Mouse (Mus musculus): Measurements from ENCODE around the gene Chchd6. TPM values are rescaled to one million over a fixed set of nuclear protein-coding genes. Genes with fewer than 3 reads are reported as not detected.

Gene Chchd6
- polyA plus RNA-seq, 1 experiment: 60.1 TPM

GRCm38 (mm10) chr6:89496916-89497315 is 98.5 kb downstream of the Chchd6 start:
- DNase-seq: no peak
- TF ChIP-seq POLR2A (IDR thresholded peaks at IDR 0.05; ENCODE audit: borderline replicate concordance, extremely low read depth, low read depth, low read length): no peak
- TF ChIP-seq CTCF (IDR thresholded peaks at IDR 0.05; ENCODE audit: insufficient read depth, low read length): no peak
- 90% methylated on average over 1 of the region's 1 CpGs for WGBS
- Histone ChIP-seq H3K4me3 (replicated peaks; ENCODE audit: extremely low read depth, low read depth, low read length) (no peak overlapping the region), H3K4me1 (ENCODE audit: control insufficient read depth, insufficient read depth, low read length) (peaks cover 2% of the 10 kb centered on the region; the same call in 1 of the 2 replicates)

DNA sequence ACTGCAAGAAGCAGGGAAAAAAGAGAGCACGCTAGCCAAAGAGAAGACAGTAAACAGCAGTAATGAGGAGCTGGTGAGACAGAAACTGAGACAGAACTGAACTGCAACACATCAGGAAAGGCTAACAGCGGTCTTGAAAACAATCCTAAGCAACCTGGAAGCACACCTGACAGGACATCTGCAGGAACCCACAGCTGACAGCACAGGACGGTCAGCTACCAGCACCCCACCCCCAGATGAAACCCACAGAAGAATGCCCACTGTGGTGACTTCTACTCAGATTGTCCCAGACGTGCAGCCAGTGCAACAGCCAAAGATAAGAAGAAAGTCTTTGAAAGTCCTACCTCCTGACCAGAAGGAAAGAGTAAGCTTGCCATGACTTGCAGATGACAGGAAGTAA is 103.1 kb downstream of the Chchd6 start:
- Histone ChIP-seq H3K4me3 (replicated peaks; ENCODE audit: extremely low read depth, low read depth, low read length) (no peak overlapping the region), H3K4me1 (ENCODE audit: control insufficient read depth, insufficient read depth, low read length) (no peaks in the 10 kb centered on the region; the same call in 1 of the 2 replicates)
- no peak for DNase-seq
- TF ChIP-seq CTCF (IDR thresholded peaks at IDR 0.05; ENCODE audit: insufficient read depth, low read length) (no peak), POLR2A (IDR thresholded peaks at IDR 0.05; ENCODE audit: borderline replicate concordance, extremely low read depth, low read depth, low read length) (no peak)
- WGBS: 76% methylated on average over 4 of the region's 4 CpGs

DNA sequence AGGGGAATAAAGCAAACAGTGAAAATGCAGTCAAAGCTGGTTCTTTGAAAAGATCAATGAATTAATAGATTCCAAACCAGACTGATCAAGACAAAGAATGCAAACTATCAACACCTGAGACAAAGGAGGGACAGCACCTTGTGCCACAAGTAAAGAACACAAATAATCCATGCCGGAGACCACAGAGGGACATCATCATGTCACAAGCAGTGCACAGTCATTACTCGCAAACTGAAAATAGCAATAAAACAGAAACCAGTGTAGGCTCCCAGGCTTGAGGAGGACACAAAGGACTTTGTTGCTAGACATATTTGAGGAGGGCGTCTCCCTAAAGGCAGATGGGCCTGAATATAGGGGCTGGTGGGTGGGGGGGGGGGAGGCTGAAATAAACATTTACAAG is 105.1 kb downstream of the Chchd6 start:
- Histone ChIP-seq H3K4me3 (replicated peaks; ENCODE audit: extremely low read depth, low read depth, low read length) (no peak overlapping the region), H3K4me1 (ENCODE audit: control insufficient read depth, insufficient read depth, low read length) (no peaks in the 10 kb centered on the region; the same call in 1 of the 2 replicates)
- DNase-seq: no peak
- no peak for TF ChIP-seq POLR2A (IDR thresholded peaks at IDR 0.05; ENCODE audit: borderline replicate concordance, extremely low read depth, low read depth, low read length)
- no peak for TF ChIP-seq CTCF (IDR thresholded peaks at IDR 0.05; ENCODE audit: insufficient read depth, low read length)
- 91% methylated on average over 3 of the region's 3 CpGs for WGBS

GRCm38 (mm10) chr6:89489533-89489932 is 105.9 kb downstream of the Chchd6 start:
- TF ChIP-seq POLR2A (IDR thresholded peaks at IDR 0.05; ENCODE audit: borderline replicate concordance, extremely low read depth, low read depth, low read length): no peak
- no peak for DNase-seq
- 74% methylated on average over 1 of the region's 1 CpGs for WGBS
- Histone ChIP-seq H3K4me3 (replicated peaks; ENCODE audit: extremely low read depth, low read depth, low read length) (no peak overlapping the region), H3K4me1 (ENCODE audit: control insufficient read depth, insufficient read depth, low read length) (no peaks in the 10 kb centered on the region; the same call in 1 of the 2 replicates)

GRCm38 (mm10) chr6:89486055-89486454 is 109.4 kb downstream of the Chchd6 start:
- no peak for DNase-seq
- WGBS: 30% methylated on average over 4 of the region's 4 CpGs
- no peak for TF ChIP-seq POLR2A (IDR thresholded peaks at IDR 0.05; ENCODE audit: borderline replicate concordance, extremely low read depth, low read depth, low read length)
- TF ChIP-seq CTCF (IDR thresholded peaks at IDR 0.05; ENCODE audit: insufficient read depth, low read length): no peak

DNA sequence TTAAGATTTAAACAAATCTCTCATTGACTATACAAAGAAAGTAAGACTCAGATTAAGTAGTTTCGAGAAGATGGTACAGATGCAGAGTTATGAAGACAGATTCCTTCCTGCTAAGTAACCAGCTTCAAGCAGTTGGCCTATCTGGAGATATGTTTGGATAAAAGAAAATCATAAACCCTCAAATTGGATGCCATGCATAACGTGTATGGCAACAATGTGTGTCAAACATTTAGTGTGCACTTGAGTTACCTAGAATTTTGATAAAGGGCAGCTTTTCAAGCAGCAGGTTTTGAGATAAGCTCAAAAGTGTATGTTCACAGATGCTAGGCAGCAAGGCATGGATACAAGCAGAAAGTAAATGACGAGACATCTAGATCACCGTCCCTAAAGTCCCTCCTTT is 114.3 kb downstream of the Chchd6 start:
- H3K4me3 ChIP-seq (replicated peaks; ENCODE audit: extremely low read depth, low read depth, low read length): no peak overlapping the region
- no peak for TF ChIP-seq POLR2A (IDR thresholded peaks at IDR 0.05; ENCODE audit: borderline replicate concordance, extremely low read depth, low read depth, low read length)
- no peak for TF ChIP-seq CTCF (IDR thresholded peaks at IDR 0.05; ENCODE audit: insufficient read depth, low read length)
- no peak for DNase-seq
- WGBS: 75% methylated on average over 4 of the region's 4 CpGs
- H3K4me1 ChIP-seq (ENCODE audit: control insufficient read depth, insufficient read depth, low read length): no peaks in the 10 kb centered on the region

More at GRCm38 (mm10) chr6:89486055-89486454, 109.4 kb downstream of the Chchd6 start:
- no peaks in the 10 kb centered on the region for H3K4me1 ChIP-seq (ENCODE audit: control insufficient read depth, insufficient read depth, low read length)
- H3K4me3 ChIP-seq (replicated peaks; ENCODE audit: extremely low read depth, low read depth, low read length): no peak overlapping the region

DNA sequence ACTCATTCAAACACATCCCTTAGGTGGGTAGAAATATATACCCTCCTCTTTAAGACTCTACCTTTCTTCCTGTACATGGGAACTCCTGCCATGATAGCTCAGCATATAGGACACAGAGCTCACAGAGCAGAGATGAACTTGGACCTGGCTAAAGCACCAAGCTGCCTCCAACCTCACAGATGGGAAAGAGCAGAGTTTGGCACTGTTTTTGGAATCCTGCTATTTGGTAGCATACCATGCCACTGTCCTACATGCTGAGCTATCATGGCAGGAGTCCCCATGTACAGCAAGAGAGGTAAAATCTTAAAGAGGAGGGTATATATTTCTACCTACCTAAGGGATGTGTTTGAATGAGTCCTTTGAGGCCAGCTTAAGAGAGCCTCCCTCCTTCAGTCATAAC is 127.5 kb downstream of the Chchd6 start:
- DNase-seq: no peak
- Histone ChIP-seq H3K4me1 (ENCODE audit: control insufficient read depth, insufficient read depth, low read length) (peaks cover 2% of the 10 kb centered on the region; the same call in 1 of the 2 replicates), H3K4me3 (replicated peaks; ENCODE audit: extremely low read depth, low read depth, low read length) (no peak overlapping the region)
- no peak for TF ChIP-seq CTCF (IDR thresholded peaks at IDR 0.05; ENCODE audit: insufficient read depth, low read length)
- TF ChIP-seq POLR2A (IDR thresholded peaks at IDR 0.05; ENCODE audit: borderline replicate concordance, extremely low read depth, low read depth, low read length): no peak

DNA sequence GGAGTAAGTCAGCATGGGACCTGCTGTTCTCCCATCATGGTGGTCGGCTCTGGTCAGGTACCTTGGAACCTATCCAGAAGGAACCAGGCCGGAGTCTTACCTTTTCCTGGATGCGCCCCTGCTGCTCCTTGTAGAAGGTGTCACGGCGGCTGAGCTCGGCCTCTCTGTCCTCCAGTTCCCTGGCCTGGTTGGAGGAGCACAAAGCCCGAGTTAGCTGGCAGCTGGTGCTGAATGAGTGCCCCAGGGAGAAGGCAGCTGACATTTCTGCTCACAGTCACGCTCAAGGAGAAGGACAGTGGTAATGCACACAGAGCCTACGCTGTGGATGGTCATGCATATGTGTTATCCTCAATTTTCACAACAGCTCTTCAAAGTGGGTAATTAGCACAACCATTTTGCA is 128.2 kb downstream of the Chchd6 start:
- WGBS: 90% methylated on average over 9 of the region's 9 CpGs
- no peak for DNase-seq
- TF ChIP-seq POLR2A (IDR thresholded peaks at IDR 0.05; ENCODE audit: borderline replicate concordance, extremely low read depth, low read depth, low read length): no peak
- TF ChIP-seq CTCF (IDR thresholded peaks at IDR 0.05; ENCODE audit: insufficient read depth, low read length): no peak

GRCm38 (mm10) chr6:89466875-89467274 is 128.6 kb downstream of the Chchd6 start:
- Histone ChIP-seq H3K4me3 (replicated peaks; ENCODE audit: extremely low read depth, low read depth, low read length) (no peak overlapping the region), H3K4me1 (ENCODE audit: control insufficient read depth, insufficient read depth, low read length) (peaks cover 10% of the 10 kb centered on the region)
- no peak for DNase-seq
- TF ChIP-seq CTCF (IDR thresholded peaks at IDR 0.05; ENCODE audit: insufficient read depth, low read length): no peak
- no peak for TF ChIP-seq POLR2A (IDR thresholded peaks at IDR 0.05; ENCODE audit: borderline replicate concordance, extremely low read depth, low read depth, low read length)
- whole genome bisulfite sequencing: 72% methylated on average over 3 of the region's 3 CpGs

More for the DNA sequence above, 128.2 kb downstream of the Chchd6 start:
- Histone ChIP-seq H3K4me1 (ENCODE audit: control insufficient read depth, insufficient read depth, low read length) (peaks cover 6% of the 10 kb centered on the region; the same call in 1 of the 2 replicates), H3K4me3 (replicated peaks; ENCODE audit: extremely low read depth, low read depth, low read length) (no peak overlapping the region)

DNA sequence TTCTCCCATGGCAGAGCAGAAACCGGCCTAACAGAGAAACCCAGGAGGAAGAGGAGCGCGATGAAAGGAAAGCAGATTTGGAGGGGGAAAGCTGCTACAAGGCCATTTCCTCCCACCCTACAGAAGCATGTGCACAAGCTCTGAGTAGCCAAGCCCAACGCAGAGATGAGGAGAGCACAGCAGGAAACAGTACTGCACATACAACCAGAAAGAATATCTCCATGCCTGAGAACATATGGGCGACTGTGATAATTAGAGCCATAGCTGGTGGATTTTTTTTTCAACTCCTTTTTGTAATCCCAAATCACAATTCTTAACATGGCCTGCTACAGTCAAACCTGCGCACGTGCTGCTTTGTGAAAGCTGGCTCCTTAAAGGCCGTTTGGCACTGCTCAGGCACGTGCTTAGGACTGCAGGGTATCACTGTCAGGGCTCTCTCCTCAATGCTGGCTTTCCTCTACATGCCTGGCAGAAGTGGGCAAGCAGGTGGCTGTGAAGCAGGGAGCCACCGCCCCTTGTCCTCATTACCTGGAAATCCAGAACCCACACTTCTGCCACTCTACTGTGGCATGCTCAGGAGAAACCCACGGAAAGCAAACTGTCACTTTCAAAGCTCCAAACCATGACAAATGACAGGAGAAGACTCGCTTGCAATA is 129.3 kb downstream of the Chchd6 start:
- WGBS: 71% methylated on average over 12 of the region's 12 CpGs
- Histone ChIP-seq H3K4me3 (replicated peaks; ENCODE audit: extremely low read depth, low read depth, low read length) (no peak overlapping the region), H3K4me1 (ENCODE audit: control insufficient read depth, insufficient read depth, low read length) (peaks cover 16% of the 10 kb centered on the region)
- DNase-seq: no peak
- TF ChIP-seq CTCF (IDR thresholded peaks at IDR 0.05; ENCODE audit: insufficient read depth, low read length) (no peak), POLR2A (IDR thresholded peaks at IDR 0.05; ENCODE audit: borderline replicate concordance, extremely low read depth, low read depth, low read length) (no peak)
